Mouse (Mus musculus) heart, adult 2 months (tissue): ENCODE data around the gene Tmem123. TPM values are rescaled to one million over a fixed set of nuclear protein-coding genes. Genes with fewer than 3 reads are reported as not detected.

ENCODE experiments used
- DNase-seq, 2 experiments: peaks; one replicate each; pipeline ENCODE4 v3.0.0; 2021
- H3K27ac ChIP-seq: fragments of 200-600 bp; 2 replicates; pipeline ENCODE4 v1.8.1; 2022
- H3K27me3 ChIP-seq: fragments of 200-500 bp; 2 replicates; pipeline ENCODE4 v1.6.1; 2012; ENCODE audit warnings: mild to moderate bottlenecking, low read length, inconsistent platforms, mixed read lengths; ENCODE audit not compliant: control insufficient read depth, insufficient read depth
- H3K36me3 ChIP-seq: fragments of 200-500 bp; 2 replicates; pipeline ENCODE4 v1.6.1; 2012; ENCODE audit warnings: low read length, inconsistent platforms; ENCODE audit not compliant: control insufficient read depth, insufficient read depth
- H3K4me1 ChIP-seq: fragments of 200-500 bp; 2 replicates; pipeline ENCODE4 v1.6.1; 2011; ENCODE audit warnings: low read length; ENCODE audit not compliant: control insufficient read depth, insufficient read depth
- H3K4me3 ChIP-seq: fragments of 200-600 bp; 2 replicates; pipeline ENCODE4 v1.8.1; 2022
- H3K79me2 ChIP-seq: fragments of 200-500 bp; replicated peaks from 2 replicates; pipeline ENCODE4 v1.6.1; 2012; ENCODE audit warnings: mild to moderate bottlenecking, inconsistent platforms, low read length, moderate library complexity, mixed read lengths; ENCODE audit not compliant: control insufficient read depth, insufficient read depth
- H3K9ac ChIP-seq: fragments of 200-500 bp; 2 replicates; pipeline ENCODE4 v1.6.1; 2012; ENCODE audit warnings: low read depth, mild to moderate bottlenecking, control low read depth, inconsistent platforms, low read length, mixed read lengths
- CTCF ChIP-seq: fragments of 200-600 bp; IDR thresholded peaks from 2 replicates; pipeline ENCODE4 v1.8.1; 2022; ENCODE audit warnings: antibody characterized with exemption, mild to moderate bottlenecking, moderate library complexity
- EP300 ChIP-seq: fragments of 200-500 bp; IDR thresholded peaks from 2 replicates; pipeline ENCODE4 v1.6.1; 2011; ENCODE audit warnings: low read depth, low read length, control low read depth; ENCODE audit not compliant: insufficient read depth
- POLR2A ChIP-seq: fragments of 200-500 bp; IDR thresholded peaks from 2 replicates; pipeline ENCODE4 v1.6.1; 2011; ENCODE audit warnings: mild to moderate bottlenecking, low read depth, low read length, control low read depth; ENCODE audit not compliant: insufficient read depth
- WGBS: fragments of 180-500 bp; shearing (Covaris S2); methylation state at CpG from one replicate; pipeline ENCODE4 v1.1.7; 2018; 5-methylcytosine and 5-hydroxymethylcytosine counted together
- intact Hi-C: fragments of 180-260 bp; cut with DNase I; formaldehyde crosslinking; loops from one replicate; pipeline ENCODE4 v1.15.1; 2025
- polyA plus RNA-seq: library from polyadenylated mRNA; depleted of rRNA; stranded (reverse); fragments of >200 nt; gene quantifications from 2 replicates; pipeline ENCODE4 v1.2.3, GENCODE M21; 2012
- total RNA-seq, 2 experiments: library from RNA; stranded (reverse); gene quantifications; 2 replicates each; pipeline ENCODE4 v1.2.3; 2021

Tmem123 gene
- total and polyA plus RNA-seq, 3 experiments, result 35.6 to 44.8 (median 38.8) TPM

DNA sequence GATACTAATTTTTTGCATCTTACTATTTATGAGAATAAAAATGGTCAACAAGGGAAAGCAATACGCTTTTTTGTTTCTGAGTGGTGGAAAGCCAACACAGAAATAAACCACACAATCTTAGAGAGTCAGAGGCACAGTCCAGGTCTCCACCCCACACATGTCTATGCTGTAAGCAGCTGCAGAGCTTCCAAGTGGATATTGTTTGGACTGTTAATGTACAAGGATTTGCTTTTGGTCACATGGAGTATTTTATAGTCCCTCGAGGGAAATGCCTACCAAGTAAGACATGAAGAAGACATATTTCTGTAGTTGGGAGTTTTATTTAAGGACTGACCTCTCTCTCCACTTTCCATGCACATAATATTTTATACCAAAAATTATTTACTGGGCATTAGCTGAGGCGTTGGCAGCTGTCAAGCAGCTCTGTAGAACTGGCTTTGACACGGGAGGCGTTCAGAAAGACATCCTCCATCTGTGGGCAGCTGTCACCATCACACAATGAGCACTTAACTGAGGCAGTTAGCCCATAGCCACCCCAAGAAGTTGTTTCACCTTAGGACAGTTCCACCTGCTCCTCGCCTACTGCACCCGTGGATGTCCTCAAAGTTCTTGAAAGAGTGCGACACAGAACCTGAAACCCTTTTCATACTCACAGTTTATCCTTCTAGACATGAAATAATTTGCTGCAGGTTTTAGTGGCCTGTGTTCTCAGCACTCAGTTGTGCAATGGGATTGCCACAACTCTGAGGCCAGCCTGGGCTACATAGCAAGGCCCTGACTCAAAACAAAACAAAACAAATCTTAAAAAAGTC, 26.1 kb downstream of the Tmem123 start:
- Histone ChIP-seq H3K4me3 (no peak overlapping the region), H3K27me3 (no peaks in the 10 kb centered on the region), H3K9ac (no peak overlapping the region), H3K4me1 (no peaks in the 10 kb centered on the region; the same call in 1 of the 2 replicates), H3K27ac (no peak overlapping the region), H3K79me2 (no peaks in the 10 kb centered on the region), H3K36me3 (peaks cover 5% of the 10 kb centered on the region)
- 85% methylated on average over 8 of the region's 8 CpGs for WGBS
- TF ChIP-seq POLR2A, result no peak
- no peak for TF ChIP-seq EP300
- TF ChIP-seq CTCF, result no peak
- DNase-seq, result no peak
- intact Hi-C loops, result loop anchor here (10.0 kb wide), 1 partner anchor 605 kb away; the partner anchor contains the start of genes Dcun1d5 and Dync2h1

DNA sequence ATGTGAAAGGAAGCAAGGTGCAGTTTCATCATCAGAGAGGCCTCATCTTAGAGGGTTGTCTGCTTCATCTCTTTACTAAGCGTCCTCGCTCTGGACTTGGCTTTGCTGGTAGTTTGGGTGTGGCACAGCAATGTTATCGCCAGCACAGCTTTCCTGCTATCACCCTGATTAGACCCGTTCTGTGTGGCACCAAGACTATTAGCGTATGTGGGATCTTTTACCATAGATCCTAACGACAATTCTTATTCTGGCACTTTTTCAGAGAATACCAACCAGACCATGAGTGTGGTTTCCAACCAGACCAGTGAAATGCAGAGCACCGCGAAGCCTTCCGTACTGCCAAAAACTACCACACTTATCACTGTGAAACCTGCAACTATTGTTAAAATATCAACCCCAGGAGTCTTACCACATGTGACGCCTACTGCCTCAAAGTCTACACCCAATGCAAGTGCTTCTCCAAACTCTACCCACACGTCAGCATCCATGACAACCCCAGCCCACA, 26.8 kb downstream of the Tmem123 start:
- no peak overlapping the region for H3K9ac ChIP-seq
- WGBS, result 87% methylated on average over 11 of the region's 11 CpGs
- H3K4me1 ChIP-seq, result no peaks in the 10 kb centered on the region; the same call in 1 of the 2 replicates
- no peak overlapping the region for H3K27ac ChIP-seq
- no peak for DNase-seq
- peaks cover 5% of the 10 kb centered on the region for H3K36me3 ChIP-seq
- H3K79me2 ChIP-seq, result no peaks in the 10 kb centered on the region
- TF ChIP-seq EP300 (no peak), CTCF (no peak), POLR2A (no peak)
- no peak overlapping the region for H3K4me3 ChIP-seq
- intact Hi-C loops, result no loop called here
- H3K27me3 ChIP-seq, result no peaks in the 10 kb centered on the region

DNA sequence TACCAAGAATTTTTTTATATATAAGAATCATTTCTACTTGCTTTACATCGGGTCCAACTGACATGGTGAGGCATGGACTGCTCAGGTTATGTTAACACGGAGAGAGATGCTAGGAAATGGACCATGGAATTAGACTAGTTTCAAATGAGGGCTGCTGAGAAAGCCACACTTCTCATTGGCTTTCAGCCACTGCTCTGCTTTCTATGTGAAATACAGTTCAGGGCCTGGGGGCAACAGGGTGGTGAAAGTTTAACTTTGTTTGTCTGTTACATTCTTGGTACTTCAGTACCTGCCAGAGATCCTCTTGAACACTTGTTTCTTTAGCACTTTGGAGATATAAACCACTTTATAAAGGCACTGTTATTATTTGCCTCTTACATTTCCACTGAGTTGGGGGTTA, 29.7 kb downstream of the Tmem123 start:
- no peak for TF ChIP-seq POLR2A
- TF ChIP-seq CTCF, result no peak
- TF ChIP-seq EP300, result no peak
- DNase-seq, result no peak
- WGBS, result 96% methylated on average over 2 of the region's 2 CpGs
- Histone ChIP-seq H3K4me1 (no peaks in the 10 kb centered on the region; the same call in 1 of the 2 replicates), H3K79me2 (no peaks in the 10 kb centered on the region), H3K27ac (no peak overlapping the region), H3K4me3 (no peak overlapping the region), H3K36me3 (peaks cover 5% of the 10 kb centered on the region; the same call in 1 of the 2 replicates), H3K27me3 (no peaks in the 10 kb centered on the region), H3K9ac (no peak overlapping the region)
- intact Hi-C loops, result no loop called here

DNA sequence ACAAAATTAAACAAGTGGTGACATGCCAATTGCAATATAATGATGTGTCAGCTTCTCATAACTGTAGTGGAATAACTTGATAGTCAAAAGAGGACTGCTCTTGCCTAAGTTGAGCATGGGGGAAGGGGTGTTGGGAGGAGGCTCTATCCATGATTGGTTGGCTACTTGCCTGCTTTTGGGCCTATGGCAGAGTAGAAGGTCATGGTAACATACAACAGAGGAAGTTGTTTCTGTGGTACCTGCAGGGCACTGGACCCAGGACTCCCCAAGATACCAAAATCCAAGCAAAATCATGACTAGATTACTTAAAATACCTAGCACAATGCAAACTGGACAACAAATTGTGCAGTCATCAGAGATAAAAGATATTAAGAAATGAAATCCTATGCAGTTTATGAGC, 31.7 kb downstream of the Tmem123 start:
- no peaks in the 10 kb centered on the region for H3K79me2 ChIP-seq
- TF ChIP-seq EP300 (no peak), POLR2A (no peak), CTCF (no peak)
- intact Hi-C loops, result no loop called here

GRCm38 (mm10) chr9:7796129-7796864, 32.5 kb downstream of the Tmem123 start:
- intact Hi-C loops, result no loop called here
- Histone ChIP-seq H3K79me2 (no peaks in the 10 kb centered on the region), H3K27ac (no peak overlapping the region), H3K36me3 (peaks cover 2% of the 10 kb centered on the region; the same call in 1 of the 2 replicates), H3K27me3 (no peaks in the 10 kb centered on the region), H3K4me1 (no peaks in the 10 kb centered on the region), H3K4me3 (no peak overlapping the region), H3K9ac (no peak overlapping the region)
- no peak for DNase-seq
- WGBS, result 73% methylated on average over 6 of the region's 6 CpGs
- no peak for TF ChIP-seq EP300
- no peak for TF ChIP-seq POLR2A
- no peak for TF ChIP-seq CTCF

More for the DNA sequence above, 31.7 kb downstream of the Tmem123 start:
- H3K36me3 ChIP-seq, result peaks cover 5% of the 10 kb centered on the region; the same call in 1 of the 2 replicates
- no peak overlapping the region for H3K4me3 ChIP-seq
- no peak overlapping the region for H3K9ac ChIP-seq
- DNase-seq, result no peak
- H3K4me1 ChIP-seq, result no peaks in the 10 kb centered on the region
- no peak overlapping the region for H3K27ac ChIP-seq
- H3K27me3 ChIP-seq, result no peaks in the 10 kb centered on the region

GRCm38 (mm10) chr9:7797542-7797941, 33.7 kb downstream of the Tmem123 start:
- no peaks in the 10 kb centered on the region for H3K27me3 ChIP-seq
- intact Hi-C loops, result no loop called here
- no peak overlapping the region for H3K4me3 ChIP-seq
- H3K4me1 ChIP-seq, result no peaks in the 10 kb centered on the region
- H3K36me3 ChIP-seq, result no peaks in the 10 kb centered on the region
- TF ChIP-seq CTCF (no peak), POLR2A (no peak), EP300 (no peak)
- no peak overlapping the region for H3K27ac ChIP-seq
- H3K9ac ChIP-seq, result no peak overlapping the region
- DNase-seq, result no peak
- 92% methylated on average over 2 of the region's 2 CpGs for WGBS
- no peaks in the 10 kb centered on the region for H3K79me2 ChIP-seq
